8 mouse cellular contexts compared by ENCODE assay signal in genomic region chr12:112140231-112140630, GRCm38 (mm10). TPM values are rescaled to one million over a fixed set of nuclear protein-coding genes. Genes with fewer than 3 reads are reported as not detected.
DNase-seq lines count a peak whose midpoint lies in the region; ATAC-seq lines count a peak whose summit lies in the region.
"Had no signal": no experiment of that assay in that cellular context is flagged by ENCODE, and none has a peak within 500 bp of the region (broad histone marks: within the 10 kb centered on the region; RNA-seq: fewer than 3 reads in every experiment).

No protein-coding gene starts in this region.

- H3K4me1 ChIP-seq in hindbrain, embryonic 11.5 days (replicated peaks; ENCODE audit: control insufficient read depth, insufficient read depth, low read length) = 0 out of 2 replicates have a peak, but pooled peaks cover 3% of the 10 kb centered on the region
- H3K4me1 ChIP-seq in hindbrain, embryonic 16.5 days (ENCODE audit: control insufficient read depth, insufficient read depth, low read depth, low read length) = peaks cover 10% of the 10 kb centered on the region; the same call in 1 of the 2 replicates

- no peak overlapping the region for H3K9ac ChIP-seq in hindbrain, embryonic 11.5 days (ENCODE audit: low read depth, low read length)
- no peak overlapping the region for H3K9ac ChIP-seq in hindbrain, embryonic 16.5 days (ENCODE audit: low read depth, low read length)
- H3K9ac ChIP-seq: embryonic facial prominence, embryonic 15.5 days had no signal

- peak; percentile 80 for DNase-seq in hindbrain, embryonic 11.5 days (ENCODE audit: low spot score)
- DNase-seq in CD4-positive, CD25-positive, alpha-beta regulatory T cell, adult 2 months (ENCODE audit: low read depth, low spot score) = peak; percentile 76
- peak; percentile 70 for DNase-seq in R1 (ENCODE audit: low read depth, low spot score)
- DNase-seq in left cerebral cortex, postnatal 25 days (ENCODE audit: low spot score in 2 of 2) = peak; percentile 65 to 68
- peak; percentile 58 to 70 for DNase-seq in right cerebral cortex, postnatal 10 days (ENCODE audit: low spot score in 2 of 2)

- WGBS in hindbrain, embryonic 11.5 days = 3% methylated on average over 5 of the region's 5 CpGs
- 5% methylated on average over 5 of the region's 5 CpGs for WGBS in hindbrain, embryonic 16.5 days

- H3K9me3 ChIP-seq in hindbrain, embryonic 11.5 days (ENCODE audit: control insufficient read depth, low read length) = no peaks in the 10 kb centered on the region
- no peaks in the 10 kb centered on the region for H3K9me3 ChIP-seq in hindbrain, embryonic 16.5 days (ENCODE audit: control insufficient read depth, low read length)
- H3K9me3 ChIP-seq: embryonic facial prominence, embryonic 15.5 days had no signal

- no peak overlapping the region for H3K27ac ChIP-seq in hindbrain, embryonic 11.5 days (ENCODE audit: low read depth, low read length)
- H3K27ac ChIP-seq in hindbrain, embryonic 16.5 days (ENCODE audit: low read depth, low read length) = no peak overlapping the region
- H3K27ac ChIP-seq: embryonic facial prominence, embryonic 15.5 days had no signal

- H3K36me3 ChIP-seq in hindbrain, embryonic 11.5 days (ENCODE audit: control insufficient read depth, insufficient read depth, low read length) = no peaks in the 10 kb centered on the region
- no peaks in the 10 kb centered on the region for H3K36me3 ChIP-seq in hindbrain, embryonic 16.5 days (ENCODE audit: control insufficient read depth, insufficient read depth, low read length)
- H3K36me3 ChIP-seq: embryonic facial prominence, embryonic 15.5 days had no signal

- H3K4me2 ChIP-seq in hindbrain, embryonic 11.5 days (replicated peaks; ENCODE audit: low read depth, low read length) = no peak overlapping the region
- no peak overlapping the region for H3K4me2 ChIP-seq in hindbrain, embryonic 16.5 days (ENCODE audit: low read length)
- H3K4me2 ChIP-seq: embryonic facial prominence, embryonic 15.5 days had no signal

- peaks cover 36% of the 10 kb centered on the region for H3K27me3 ChIP-seq in hindbrain, embryonic 11.5 days (ENCODE audit: control insufficient read depth, insufficient read depth, low read length)
- H3K27me3 ChIP-seq in hindbrain, embryonic 16.5 days (replicated peaks; ENCODE audit: control insufficient read depth, insufficient read depth, low read length) = peaks cover 24% of the 10 kb centered on the region

- no peak for ATAC-seq in hindbrain, embryonic 11.5 days (ENCODE audit: low FRiP score)
- no peak for ATAC-seq in hindbrain, embryonic 16.5 days
- ATAC-seq in granulocyte monocyte progenitor cell, adult 5-6 weeks (replicated peaks; ENCODE audit: poor library complexity, severe bottlenecking) = peak; percentile 57

- H3K4me3 ChIP-seq in hindbrain, embryonic 11.5 days (ENCODE audit: low read depth, low read length) = no peak overlapping the region
- no peak overlapping the region for H3K4me3 ChIP-seq in hindbrain, embryonic 16.5 days (ENCODE audit: low read length)
- H3K4me3 ChIP-seq: embryonic facial prominence, embryonic 15.5 days had no signal

- intact Hi-C loops in left cerebral cortex, postnatal 25 days (cut with DNase I) = loop anchor here (1.0 to 10.0 kb wide), 2 partner anchors 27 to 485 kb away; partner anchors contain the start of gene Adssl1

RNA-seq across cellular contexts. Expression of gene Kif26a, which starts 5.8 kb away (rescaled TPM):
- polyA plus RNA-seq in hindbrain, embryonic 11.5 days (2014; fragmentation: Nextera tagmentation; extraction: Ambion mirVana) = 2.0 and 2.2 TPM in 2 replicates
- 2.5 and 3.8 TPM in 2 replicates for polyA plus RNA-seq in hindbrain, embryonic 16.5 days (2015; fragmentation: Nextera tagmentation; extraction: Ambion mirVana)
- total RNA-seq in granulocyte monocyte progenitor cell, adult 5-6 weeks (2014; fragmentation: Nextera tagmentation) = not detected in 2 replicates
- total RNA-seq in granulocyte monocyte progenitor cell, adult 5-6 weeks (2017) = not detected in 2 replicates
- 1 to 10 TPM; 4.6 to 4.8 TPM for total RNA-seq in left cerebral cortex, postnatal 25 days (2021)

RNA-seq across cellular contexts. Expression of gene Aspg, which starts 33.8 kb away (rescaled TPM):
- 0.52 and 0.65 TPM in 2 replicates for polyA plus RNA-seq in hindbrain, embryonic 11.5 days (2014; fragmentation: Nextera tagmentation; extraction: Ambion mirVana)
- 2.2 and 2.6 TPM in 2 replicates for polyA plus RNA-seq in hindbrain, embryonic 16.5 days (2015; fragmentation: Nextera tagmentation; extraction: Ambion mirVana)
- total RNA-seq in granulocyte monocyte progenitor cell, adult 5-6 weeks (2014; fragmentation: Nextera tagmentation) = not detected in 2 replicates
- total RNA-seq in granulocyte monocyte progenitor cell, adult 5-6 weeks (2017) = not detected in 2 replicates
- 1 to 10 TPM; 4.2 to 4.4 TPM for total RNA-seq in left cerebral cortex, postnatal 25 days (2021)

Comparison
In these comparisons a context has a peak if more than half of its experiments do, and no peak if none do; other contexts are left out.
1. RNA of gene Kif26a, which starts 5.8 kb away (total RNA-seq): 4.6 to 4.8 TPM in left cerebral cortex, postnatal 25 days; not detected in granulocyte monocyte progenitor cell, adult 5-6 weeks; every median in the first group is over 4 times any median in the second.
2. RNA of gene Aspg, which starts 33.8 kb away (total RNA-seq): 4.2 to 4.4 TPM in left cerebral cortex, postnatal 25 days; not detected in granulocyte monocyte progenitor cell, adult 5-6 weeks; every median in the first group is over 4 times any median in the second.
3. Peak in every context shown above with its lines, with median percentiles within 50 percentile points of each other: DNase-seq.